Comparison of ENCODE assay signal across 9 mouse cellular contexts in genomic region chr11:54354595-54355563, GRCm38 (mm10). TPM values are rescaled to one million over a fixed set of nuclear protein-coding genes. Genes with fewer than 3 reads are reported as not detected.
DNase-seq lines count a peak whose midpoint lies in the region; ATAC-seq lines count a peak whose summit lies in the region.
"Had no signal": no experiment of that assay in that cellular context is flagged by ENCODE, and none has a peak within 500 bp of the region (broad histone marks: within the 10 kb centered on the region; RNA-seq: fewer than 3 reads in every experiment).

No protein-coding gene starts in this region.

- DNase-seq in frontal cortex, postnatal 25 days (ENCODE audit: low spot score in 2 of 2): no peak
- peak; percentile 63 for DNase-seq in 416B (ENCODE audit: low read depth)
- DNase-seq in c-Kit-positive CD71-negative TER-119-negative erythroid progenitor cells, embryonic 14.5 days (ENCODE audit: low read depth): peak; percentile 24
- DNase-seq in forebrain, embryonic 11.5 days (ENCODE audit: low spot score): peak; percentile 71
- DNase-seq in layer of hippocampus, postnatal 14 days (ENCODE audit: low spot score in 2 of 2): peak; percentile 40 to 49
- peak; percentile 81 for DNase-seq in midbrain, embryonic 14.5 days
- DNase-seq in thymus, postnatal 4 days: peak; percentile 46
- DNase-seq: liver, embryonic 13.5 days had no signal

- H3K9me3 ChIP-seq in forebrain, embryonic 11.5 days (ENCODE audit: control insufficient read depth, low read length): no peaks in the 10 kb centered on the region; the same call in 1 of the 2 replicates
- H3K9me3 ChIP-seq in midbrain, embryonic 14.5 days (ENCODE audit: control insufficient read depth, low read length): no peaks in the 10 kb centered on the region
- H3K9me3 ChIP-seq: liver, embryonic 13.5 days had no signal

- ATAC-seq in frontal cortex, adult (ENCODE audit: low TSS enrichment): peak; percentile 38; the same call in 1 of the 2 replicates
- ATAC-seq in forebrain, embryonic 11.5 days (replicated peaks; ENCODE audit: low FRiP score): peak; percentile 84
- ATAC-seq in midbrain, embryonic 14.5 days (ENCODE audit: low FRiP score, low TSS enrichment): peak; percentile 77

- H3K9ac ChIP-seq in forebrain, embryonic 11.5 days (ENCODE audit: low read length): no peak overlapping the region
- no peak overlapping the region for H3K9ac ChIP-seq in midbrain, embryonic 14.5 days (replicated peaks; ENCODE audit: low read length)
- H3K9ac ChIP-seq: liver, embryonic 13.5 days had no signal

- H3K4me1 ChIP-seq in forebrain, embryonic 11.5 days (replicated peaks; ENCODE audit: control insufficient read depth, insufficient read depth, low read length): peaks cover 6% of the 10 kb centered on the region; the same call in 1 of the 2 replicates
- H3K4me1 ChIP-seq in midbrain, embryonic 14.5 days (ENCODE audit: control insufficient read depth, insufficient read depth, low read length): peaks cover 14% of the 10 kb centered on the region; the same call in 1 of the 2 replicates
- H3K4me1 ChIP-seq: liver, embryonic 13.5 days had no signal

- 52% methylated on average over 15 of the region's 15 CpGs for WGBS in forebrain, embryonic 11.5 days
- WGBS in midbrain, embryonic 14.5 days: 48% methylated on average over 15 of the region's 15 CpGs

- H3K4me3 ChIP-seq in forebrain, embryonic 11.5 days (ENCODE audit: low read depth, low read length): no peak overlapping the region
- H3K4me3 ChIP-seq in midbrain, embryonic 14.5 days (replicated peaks; ENCODE audit: low read depth, low read length): no peak overlapping the region
- H3K4me3 ChIP-seq: liver, embryonic 13.5 days had no signal

- no peaks in the 10 kb centered on the region for H3K27me3 ChIP-seq in forebrain, embryonic 11.5 days (ENCODE audit: control insufficient read depth, insufficient read depth, low read length)
- H3K27me3 ChIP-seq in midbrain, embryonic 14.5 days (ENCODE audit: control insufficient read depth, insufficient read depth, low read length): no peaks in the 10 kb centered on the region
- H3K27me3 ChIP-seq: liver, embryonic 13.5 days had no signal

- no peak overlapping the region for H3K27ac ChIP-seq in forebrain, embryonic 11.5 days (ENCODE audit: low read depth, low read length)
- 0 out of 2 replicates have a peak overlapping the region, but pooled peaks have one; percentile 37 for H3K27ac ChIP-seq in midbrain, embryonic 14.5 days (replicated peaks; ENCODE audit: low read depth, low read length)
- H3K27ac ChIP-seq: liver, embryonic 13.5 days had no signal

- H3K4me2 ChIP-seq in forebrain, embryonic 11.5 days (ENCODE audit: low read depth, low read length, severe bottlenecking): no peak overlapping the region
- no peak overlapping the region for H3K4me2 ChIP-seq in midbrain, embryonic 14.5 days (ENCODE audit: low read length)
- H3K4me2 ChIP-seq: liver, embryonic 13.5 days had no signal

- H3K36me3 ChIP-seq in forebrain, embryonic 11.5 days (ENCODE audit: control insufficient read depth, insufficient read depth, low read length): no peaks in the 10 kb centered on the region; the same call in 1 of the 2 replicates
- H3K36me3 ChIP-seq in midbrain, embryonic 14.5 days (ENCODE audit: control insufficient read depth, insufficient read depth, low read length): peaks cover 18% of the 10 kb centered on the region
- H3K36me3 ChIP-seq: liver, embryonic 13.5 days had no signal

RNA-seq across cellular contexts. Expression of gene Meikin, which starts 15.6 kb away (rescaled TPM):
- not detected in 2 replicates for polyA plus RNA-seq in forebrain, embryonic 11.5 days (2014; fragmentation: Nextera tagmentation; extraction: Ambion mirVana)
- not detected for total RNA-seq in layer of hippocampus, postnatal 14 days (2021)
- not detected in 2 replicates for polyA plus RNA-seq in midbrain, embryonic 14.5 days (2014; fragmentation: Nextera tagmentation; extraction: Ambion mirVana)
- polyA plus RNA-seq: liver, embryonic 13.5 days had no signal

RNA-seq across cellular contexts. Expression of gene Acsl6, which starts 51.3 kb away (rescaled TPM):
- polyA plus RNA-seq in forebrain, embryonic 11.5 days (2014; fragmentation: Nextera tagmentation; extraction: Ambion mirVana): 16.7 and 17.9 TPM in 2 replicates
- total RNA-seq in layer of hippocampus, postnatal 14 days (2021): 100 to 1,000 TPM; 173 TPM
- 38.4 and 40.9 TPM in 2 replicates for polyA plus RNA-seq in midbrain, embryonic 14.5 days (2014; fragmentation: Nextera tagmentation; extraction: Ambion mirVana)

Comparison
In these comparisons a context has a peak if more than half of its experiments do, and no peak if none do; other contexts are left out.
1. DNase-seq: peak in 416B (single experiment), c-Kit-positive CD71-negative TER-119-negative erythroid progenitor cells, embryonic 14.5 days (single experiment), forebrain, embryonic 11.5 days (single experiment), layer of hippocampus, postnatal 14 days (2 of 2), midbrain, embryonic 14.5 days (single experiment) and thymus, postnatal 4 days (single experiment); none in frontal cortex, postnatal 25 days (0 of 2).
2. Peak in every context shown above with its lines, with median percentiles within 50 percentile points of each other: ATAC-seq.